Mouse (Mus musculus) heart, postnatal 0 days (tissue): ENCODE results near the gene Ift52.
A peak's percentile ranks its signal among the peaks of the same experiment; 100 is the strongest.

Experiments
- CTCF ChIP-seq: IDR thresholded peaks from 2 replicates; pipeline ENCODE4 v1.5.1; 2016; ENCODE audit warnings: antibody characterized with exemption, control low read depth, low read depth
- EP300 ChIP-seq: IDR thresholded peaks from 2 replicates; pipeline ENCODE4 v1.6.1; 2016; ENCODE audit warnings: antibody characterized with exemption, low read depth

GRCm38 (mm10) chr2:162998528-162999230, 18.5 kb upstream of the Ift52 start:
- no peak for TF ChIP-seq EP300
- TF ChIP-seq CTCF, result peak; percentile 82
